Mouse (Mus musculus): Measurements from ENCODE around the gene Hmgb2. TPM values are rescaled to one million over a fixed set of nuclear protein-coding genes. Genes with fewer than 3 reads are reported as not detected.
A peak's percentile ranks its signal among the peaks of the same experiment; 100 is the strongest.

The Hmgb2 gene
- polyA plus RNA-seq, 1 experiment, result 87.2 TPM

DNA sequence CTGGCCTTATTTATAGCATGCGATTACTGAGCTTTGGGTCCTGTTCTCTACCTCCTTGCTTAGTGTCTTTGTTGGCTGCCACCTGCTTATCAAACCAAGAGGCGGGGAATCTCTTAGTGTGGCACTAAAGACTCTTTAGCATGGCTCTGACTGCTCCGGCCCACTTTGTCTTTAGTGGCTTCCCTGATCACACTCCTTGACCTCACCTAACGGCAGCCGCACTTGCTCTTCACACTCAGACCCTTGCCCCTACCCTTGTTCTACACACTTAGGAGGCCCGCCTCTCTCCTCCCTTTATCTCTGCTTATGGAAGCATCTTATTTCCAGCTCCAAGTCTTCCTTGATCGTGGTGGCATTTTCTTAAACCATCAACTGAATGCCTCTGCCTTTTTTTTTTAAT lies 26.9 kb downstream of the Hmgb2 start:
- Histone ChIP-seq H3K36me3 (ENCODE audit: control insufficient read depth, insufficient read depth) (peaks cover 22% of the 10 kb centered on the region), H3K4me3 (ENCODE audit: insufficient read depth, poor library complexity, severe bottlenecking) (no peak overlapping the region), H3ac (ENCODE audit: control insufficient read depth, insufficient read length, low read depth) (no peak overlapping the region), H3K27me3 (ENCODE audit: control insufficient read depth, insufficient read depth, insufficient read length) (no peaks in the 10 kb centered on the region), H3K79me3 (ENCODE audit: low read depth) (no peaks in the 10 kb centered on the region), H3K79me2 (ENCODE audit: control insufficient read depth, insufficient read depth) (no peaks in the 10 kb centered on the region)
- TF ChIP-seq MAX (IDR thresholded peaks at IDR 0.05), result no peak
- TF ChIP-seq CTCF (IDR thresholded peaks at IDR 0.05; ENCODE audit: control insufficient read depth, insufficient read depth, insufficient read length), result no peak
- no peak for TF ChIP-seq USF1 (IDR thresholded peaks at IDR 0.05; ENCODE audit: low read depth)
- no peak for TF ChIP-seq MYOG (IDR thresholded peaks at IDR 0.05; ENCODE audit: control insufficient read depth, extremely low read depth, insufficient read length)

- Histone ChIP-seq H3K79me2 (ENCODE audit: control insufficient read depth, insufficient read depth) (no peaks in the 10 kb centered on the region), H3K36me3 (ENCODE audit: control insufficient read depth, insufficient read depth) (peaks cover 16% of the 10 kb centered on the region), H3ac (ENCODE audit: control insufficient read depth, insufficient read length, low read depth) (no peak overlapping the region), H3K79me3 (ENCODE audit: low read depth) (no peaks in the 10 kb centered on the region), H3K27me3 (ENCODE audit: control insufficient read depth, insufficient read depth, insufficient read length) (no peaks in the 10 kb centered on the region), H3K4me3 (ENCODE audit: insufficient read depth, poor library complexity, severe bottlenecking) (no peak overlapping the region)
- TF ChIP-seq FOSL1 (IDR thresholded peaks at IDR 0.05; ENCODE audit: insufficient read depth, low read length, poor library complexity, severe bottlenecking) (no peak), CTCF (IDR thresholded peaks at IDR 0.05; ENCODE audit: control insufficient read depth, insufficient read depth, insufficient read length) (peak; percentile 14), MYOD1 (IDR thresholded peaks at IDR 0.05; ENCODE audit: control insufficient read depth, insufficient read length, low read depth) (no peak), USF1 (IDR thresholded peaks at IDR 0.05; ENCODE audit: low read depth) (no peak)
These were observed 28.6 kb downstream of the Hmgb2 start for GRCm38 (mm10) chr8:57540110-57540838.

GRCm38 (mm10) chr8:57540951-57541350 lies 29.2 kb downstream of the Hmgb2 start:
- H3K79me2 ChIP-seq (ENCODE audit: control insufficient read depth, insufficient read depth), result no peaks in the 10 kb centered on the region
- H3K27me3 ChIP-seq (ENCODE audit: control insufficient read depth, insufficient read depth, insufficient read length), result no peaks in the 10 kb centered on the region
- H3K79me3 ChIP-seq (ENCODE audit: low read depth), result no peaks in the 10 kb centered on the region
- TF ChIP-seq MYOD1 (IDR thresholded peaks at IDR 0.05; ENCODE audit: control insufficient read depth, insufficient read length, low read depth), result no peak
- TF ChIP-seq CTCF (IDR thresholded peaks at IDR 0.05; ENCODE audit: control insufficient read depth, insufficient read depth, insufficient read length), result no peak
- no peak for TF ChIP-seq USF1 (IDR thresholded peaks at IDR 0.05; ENCODE audit: low read depth)
- TF ChIP-seq MAX (IDR thresholded peaks at IDR 0.05), result no peak
- no peak for TF ChIP-seq MYOG (IDR thresholded peaks at IDR 0.05; ENCODE audit: control insufficient read depth, extremely low read depth, insufficient read length)
- TF ChIP-seq CEBPB (IDR thresholded peaks at IDR 0.05; ENCODE audit: low read depth), result no peak
- no peak overlapping the region for H3K4me3 ChIP-seq (ENCODE audit: insufficient read depth, poor library complexity, severe bottlenecking)
- H3ac ChIP-seq (ENCODE audit: control insufficient read depth, insufficient read length, low read depth), result no peak overlapping the region
- peaks cover 11% of the 10 kb centered on the region for H3K36me3 ChIP-seq (ENCODE audit: control insufficient read depth, insufficient read depth)

GRCm38 (mm10) chr8:57541405-57541804 lies 29.7 kb downstream of the Hmgb2 start:
- TF ChIP-seq CTCF (IDR thresholded peaks at IDR 0.05; ENCODE audit: control insufficient read depth, insufficient read depth, insufficient read length) (no peak), MYOD1 (IDR thresholded peaks at IDR 0.05; ENCODE audit: control insufficient read depth, insufficient read length, low read depth) (no peak), USF1 (IDR thresholded peaks at IDR 0.05; ENCODE audit: low read depth) (no peak), CEBPB (IDR thresholded peaks at IDR 0.05; ENCODE audit: low read depth) (no peak), MAX (IDR thresholded peaks at IDR 0.05) (no peak), MYOG (IDR thresholded peaks at IDR 0.05; ENCODE audit: control insufficient read depth, extremely low read depth, insufficient read length) (no peak), FOSL1 (IDR thresholded peaks at IDR 0.05; ENCODE audit: insufficient read depth, low read length, poor library complexity, severe bottlenecking) (no peak)
- Histone ChIP-seq H3K36me3 (ENCODE audit: control insufficient read depth, insufficient read depth) (peaks cover 6% of the 10 kb centered on the region), H3K4me3 (ENCODE audit: insufficient read depth, poor library complexity, severe bottlenecking) (no peak overlapping the region), H3ac (ENCODE audit: control insufficient read depth, insufficient read length, low read depth) (no peak overlapping the region), H3K79me2 (ENCODE audit: control insufficient read depth, insufficient read depth) (no peaks in the 10 kb centered on the region), H3K79me3 (ENCODE audit: low read depth) (no peaks in the 10 kb centered on the region), H3K27me3 (ENCODE audit: control insufficient read depth, insufficient read depth, insufficient read length) (no peaks in the 10 kb centered on the region)

GRCm38 (mm10) chr8:57546401-57546800 lies 34.7 kb downstream of the Hmgb2 start:
- H3K27me3 ChIP-seq (ENCODE audit: control insufficient read depth, insufficient read depth, insufficient read length), result no peaks in the 10 kb centered on the region
- H3ac ChIP-seq (ENCODE audit: control insufficient read depth, insufficient read length, low read depth), result no peak overlapping the region
- no peak overlapping the region for H3K4me3 ChIP-seq (ENCODE audit: insufficient read depth, poor library complexity, severe bottlenecking)
- H3K79me2 ChIP-seq (ENCODE audit: control insufficient read depth, insufficient read depth), result no peaks in the 10 kb centered on the region
- no peak for TF ChIP-seq MAX (IDR thresholded peaks at IDR 0.05)
- TF ChIP-seq MYOD1 (IDR thresholded peaks at IDR 0.05; ENCODE audit: control insufficient read depth, insufficient read length, low read depth), result no peak
- no peak for TF ChIP-seq CEBPB (IDR thresholded peaks at IDR 0.05; ENCODE audit: low read depth)
- no peak for TF ChIP-seq USF1 (IDR thresholded peaks at IDR 0.05; ENCODE audit: low read depth)
- TF ChIP-seq MYOG (IDR thresholded peaks at IDR 0.05; ENCODE audit: control insufficient read depth, extremely low read depth, insufficient read length), result no peak
- TF ChIP-seq CTCF (IDR thresholded peaks at IDR 0.05; ENCODE audit: control insufficient read depth, insufficient read depth, insufficient read length), result no peak
- TF ChIP-seq FOSL1 (IDR thresholded peaks at IDR 0.05; ENCODE audit: insufficient read depth, low read length, poor library complexity, severe bottlenecking), result no peak
- H3K79me3 ChIP-seq (ENCODE audit: low read depth), result no peaks in the 10 kb centered on the region
- H3K36me3 ChIP-seq (ENCODE audit: control insufficient read depth, insufficient read depth), result no peaks in the 10 kb centered on the region

DNA sequence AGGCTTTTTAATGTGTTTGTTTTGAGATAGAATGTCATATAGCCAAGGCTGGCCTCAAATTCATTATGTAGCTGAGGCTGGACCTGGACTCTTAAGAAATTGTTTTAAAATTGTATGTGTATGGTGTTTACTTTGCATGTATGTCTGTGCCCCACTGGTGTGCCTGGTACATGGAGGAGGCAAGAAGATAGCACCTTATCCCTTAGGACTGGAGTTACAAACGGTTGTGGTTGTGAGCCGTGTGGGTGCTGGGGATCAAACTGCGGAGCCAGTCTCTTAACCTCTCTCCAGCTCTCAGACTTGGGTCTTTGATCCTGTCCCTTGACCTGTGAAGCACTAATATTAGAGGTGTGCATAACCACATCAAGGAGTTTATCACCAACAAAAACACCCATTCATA lies 35.1 kb downstream of the Hmgb2 start:
- H3K79me3 ChIP-seq (ENCODE audit: low read depth), result no peaks in the 10 kb centered on the region
- H3K4me3 ChIP-seq (ENCODE audit: insufficient read depth, poor library complexity, severe bottlenecking), result no peak overlapping the region
- no peaks in the 10 kb centered on the region for H3K27me3 ChIP-seq (ENCODE audit: control insufficient read depth, insufficient read depth, insufficient read length)
- no peaks in the 10 kb centered on the region for H3K36me3 ChIP-seq (ENCODE audit: control insufficient read depth, insufficient read depth)
- no peaks in the 10 kb centered on the region for H3K79me2 ChIP-seq (ENCODE audit: control insufficient read depth, insufficient read depth)
- H3ac ChIP-seq (ENCODE audit: control insufficient read depth, insufficient read length, low read depth), result no peak overlapping the region
- TF ChIP-seq MYOG (IDR thresholded peaks at IDR 0.05; ENCODE audit: control insufficient read depth, extremely low read depth, insufficient read length), result no peak
